Mouse (Mus musculus) testis, adult 2 months (tissue): ENCODE results near the gene Cd33. TPM values are rescaled to one million over a fixed set of nuclear protein-coding genes. Genes with fewer than 3 reads are reported as not detected.
A peak's percentile ranks its signal among the peaks of the same experiment; 100 is the strongest.

Experiments used
- H3K27ac ChIP-seq: fragments of 200-500 bp; 2 replicates; pipeline ENCODE4 v1.5.1; 2012; ENCODE audit warnings: low read depth, low read length; ENCODE audit not compliant: control insufficient read depth, insufficient read depth
- H3K27me3 ChIP-seq: fragments of 200-500 bp; 2 replicates; pipeline ENCODE4 v1.6.1; 2012; ENCODE audit warnings: mild to moderate bottlenecking, low read length, moderate library complexity; ENCODE audit not compliant: control insufficient read depth, insufficient read depth
- H3K36me3 ChIP-seq: fragments of 200-500 bp; 2 replicates; pipeline ENCODE4 v1.6.1; 2012; ENCODE audit warnings: mild to moderate bottlenecking, low read length; ENCODE audit not compliant: control insufficient read depth, insufficient read depth
- H3K4me1 ChIP-seq: fragments of 200-500 bp; 2 replicates; pipeline ENCODE4 v1.6.1; 2012; ENCODE audit warnings: low read length; ENCODE audit not compliant: control insufficient read depth, insufficient read depth
- H3K4me3 ChIP-seq: fragments of 200-500 bp; 2 replicates; pipeline ENCODE4 v1.5.1; 2012; ENCODE audit warnings: low read depth, mild to moderate bottlenecking, low read length, moderate library complexity, mixed read lengths; ENCODE audit not compliant: control insufficient read depth
- CTCF ChIP-seq: fragments of 200-500 bp; IDR thresholded peaks from 2 replicates; pipeline ENCODE4 v1.5.1; 2012; ENCODE audit warnings: low read depth, mild to moderate bottlenecking, inconsistent platforms, low read length, moderate library complexity; ENCODE audit not compliant: control insufficient read depth, insufficient read depth, insufficient replicate concordance
- POLR2A ChIP-seq: fragments of 200-500 bp; IDR thresholded peaks from 2 replicates; pipeline ENCODE4 v1.6.1; 2012; ENCODE audit warnings: low read depth, mild to moderate bottlenecking, inconsistent platforms, low read length, moderate library complexity; ENCODE audit not compliant: control insufficient read depth
- polyA plus RNA-seq: library from polyadenylated mRNA; depleted of rRNA; stranded (reverse); fragments of >200 nt; gene quantifications from 2 replicates; pipeline ENCODE4 v1.2.3, GENCODE M21; 2012

Cd33 gene
- polyA plus RNA-seq, 1 experiment, result 7.5 TPM

DNA sequence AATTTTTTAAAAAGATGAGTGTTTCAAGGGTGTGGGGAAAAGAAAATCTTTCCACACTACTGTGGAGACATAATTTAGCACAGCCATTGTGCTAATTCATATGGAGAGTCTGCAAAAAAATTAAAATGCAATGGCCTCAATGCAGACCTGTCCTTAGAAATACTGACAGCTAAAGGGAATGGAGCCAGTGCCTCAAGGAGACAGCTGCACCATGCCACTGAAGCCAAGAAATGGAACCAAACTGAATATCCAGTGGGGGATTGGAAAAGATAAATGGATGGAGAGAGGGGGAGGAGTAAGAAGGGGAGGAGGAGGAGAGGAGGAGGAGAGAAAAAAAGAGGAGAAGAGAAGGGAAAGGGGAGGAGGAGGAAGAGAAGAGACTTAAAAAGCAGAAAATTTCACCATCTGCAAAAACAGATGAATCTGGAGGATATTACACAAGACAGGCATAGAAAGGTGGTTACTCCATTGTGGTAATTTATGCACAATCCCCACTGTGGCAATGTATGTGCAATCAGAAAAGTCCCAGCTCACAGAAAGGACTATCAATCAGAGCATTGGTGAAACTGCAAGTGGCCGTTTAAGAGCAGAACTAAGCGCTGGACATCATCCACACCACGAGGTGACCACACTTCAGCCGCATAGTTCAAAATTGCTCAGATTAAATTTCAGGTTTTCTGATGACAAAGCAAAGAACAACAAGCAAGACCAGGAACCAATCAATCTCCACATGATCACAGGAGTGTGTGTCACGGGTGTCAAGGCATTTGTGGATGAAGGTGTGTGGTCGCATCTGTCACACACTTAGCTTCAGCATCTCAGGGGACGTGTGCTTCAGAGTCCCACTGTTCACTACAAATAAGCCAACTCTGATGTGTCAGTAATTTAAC is 1.7 kb upstream of the Cd33 start:
- H3K4me1 ChIP-seq, result no peaks in the 10 kb centered on the region
- no peaks in the 10 kb centered on the region for H3K27me3 ChIP-seq
- H3K27ac ChIP-seq, result no peak overlapping the region
- no peaks in the 10 kb centered on the region for H3K36me3 ChIP-seq
- no peak overlapping the region for H3K4me3 ChIP-seq
- TF ChIP-seq POLR2A (no peak), CTCF (no peak)

DNA sequence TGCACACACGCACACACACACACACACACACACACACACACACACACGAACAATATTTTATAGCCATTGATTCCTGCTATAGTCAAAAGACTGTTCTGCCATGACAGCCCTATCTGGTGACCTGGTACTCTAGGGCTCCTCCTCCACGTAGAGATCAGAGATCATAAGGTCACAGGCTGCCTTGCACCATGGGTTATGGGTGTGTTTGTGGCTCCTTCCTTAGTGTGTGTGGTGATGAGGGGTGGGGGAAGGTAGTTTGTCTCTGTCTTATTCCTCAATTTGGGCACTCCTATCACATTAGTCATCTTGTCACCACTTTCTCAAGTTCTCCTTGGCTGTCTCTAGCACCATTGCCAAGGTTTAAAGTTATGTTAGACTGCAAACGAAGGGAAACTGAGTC is 5.7 kb downstream of the Cd33 start:
- H3K27me3 ChIP-seq, result no peaks in the 10 kb centered on the region

DNA sequence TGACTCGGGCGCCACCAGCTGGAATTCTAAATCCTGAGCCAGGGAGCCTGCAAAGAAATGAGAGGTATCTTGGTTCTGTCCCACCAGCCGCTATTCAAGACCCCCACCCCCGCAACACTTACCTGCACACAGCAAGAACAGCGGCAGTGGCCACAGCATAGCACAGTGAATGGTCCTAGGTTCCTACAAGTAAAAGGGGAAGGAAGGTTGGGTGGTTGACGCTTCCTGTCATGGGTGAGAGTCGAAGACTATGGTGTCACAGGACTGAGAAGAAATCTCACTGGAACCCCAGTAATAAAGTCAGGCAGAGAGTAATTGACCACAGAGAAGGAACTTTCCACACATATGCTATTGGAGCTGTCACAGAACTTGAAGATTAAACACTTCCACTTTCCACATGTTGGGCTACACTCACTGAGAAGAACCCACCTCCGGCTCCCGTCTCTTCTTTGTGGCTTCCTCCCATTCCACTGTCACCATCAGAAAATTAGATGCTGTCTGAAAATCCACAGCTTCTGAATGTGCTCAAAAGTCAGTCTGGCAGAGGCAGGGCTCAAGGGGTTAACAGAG is 11.2 kb downstream of the Cd33 start:
- H3K36me3 ChIP-seq, result no peaks in the 10 kb centered on the region
- no peaks in the 10 kb centered on the region for H3K27me3 ChIP-seq
- no peaks in the 10 kb centered on the region for H3K4me1 ChIP-seq
- H3K27ac ChIP-seq, result no peak overlapping the region
- H3K4me3 ChIP-seq, result no peak overlapping the region
- TF ChIP-seq POLR2A (no peak), CTCF (no peak)

More for the DNA sequence above, 5.7 kb downstream of the Cd33 start:
- H3K4me1 ChIP-seq, result no peaks in the 10 kb centered on the region
- no peak for TF ChIP-seq POLR2A
- no peak for TF ChIP-seq CTCF
- H3K27ac ChIP-seq, result no peak overlapping the region
- no peak overlapping the region for H3K4me3 ChIP-seq
- H3K36me3 ChIP-seq, result no peaks in the 10 kb centered on the region

DNA sequence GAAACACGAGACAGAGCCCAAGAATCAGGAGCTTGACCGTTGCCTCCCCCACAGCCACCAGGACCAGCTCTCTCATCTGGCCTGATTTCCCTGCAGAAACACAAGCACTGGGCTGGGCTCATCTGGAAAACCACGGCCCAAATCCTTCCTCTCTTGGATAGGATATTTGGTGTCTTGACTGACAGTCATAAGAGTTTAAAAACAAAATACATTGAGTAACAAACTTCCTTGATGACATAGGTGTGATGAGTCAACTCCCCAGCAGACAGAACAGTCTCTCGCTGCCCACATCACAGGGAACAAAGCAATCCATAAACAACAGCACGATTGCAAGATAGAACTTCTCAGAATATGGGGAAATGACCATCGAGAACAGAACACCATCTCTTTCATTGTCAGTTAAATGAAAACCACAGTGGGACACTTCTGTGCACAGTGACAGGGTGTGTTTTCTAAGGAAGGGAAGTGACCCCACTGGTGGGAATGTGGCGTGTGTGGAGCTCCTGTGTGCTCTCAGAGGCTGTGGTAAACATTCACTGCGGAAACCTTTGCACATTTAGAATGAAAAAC is 13.9 kb downstream of the Cd33 start:
- TF ChIP-seq CTCF, result no peak
- no peak for TF ChIP-seq POLR2A
- Histone ChIP-seq H3K36me3 (no peaks in the 10 kb centered on the region), H3K27me3 (no peaks in the 10 kb centered on the region)

DNA sequence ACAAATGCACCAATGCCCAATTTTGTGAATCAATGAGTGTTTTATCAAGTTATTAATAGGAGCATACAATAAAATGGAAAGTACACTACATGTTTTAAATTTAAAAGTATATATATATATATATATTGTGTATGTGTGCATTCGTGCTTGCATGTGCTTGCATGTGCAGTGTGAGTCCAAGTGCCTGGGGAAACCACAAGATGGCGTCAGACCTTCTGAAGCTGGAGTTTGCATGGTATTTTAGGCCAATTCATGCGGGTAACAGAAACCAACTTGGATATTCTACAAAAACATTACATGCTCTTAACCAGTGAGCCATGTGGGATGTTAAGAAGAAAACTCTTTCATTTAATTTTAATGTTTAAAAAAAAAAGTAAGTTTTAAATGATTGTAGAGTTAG is 18.9 kb downstream of the Cd33 start:
- Histone ChIP-seq H3K36me3 (no peaks in the 10 kb centered on the region), H3K4me1 (no peaks in the 10 kb centered on the region), H3K27me3 (no peaks in the 10 kb centered on the region), H3K4me3 (no peak overlapping the region), H3K27ac (no peak overlapping the region)
- TF ChIP-seq POLR2A (no peak), CTCF (no peak)

More for the DNA sequence above, 13.9 kb downstream of the Cd33 start:
- Histone ChIP-seq H3K4me1 (no peaks in the 10 kb centered on the region), H3K27ac (no peak overlapping the region), H3K4me3 (no peak overlapping the region)

DNA sequence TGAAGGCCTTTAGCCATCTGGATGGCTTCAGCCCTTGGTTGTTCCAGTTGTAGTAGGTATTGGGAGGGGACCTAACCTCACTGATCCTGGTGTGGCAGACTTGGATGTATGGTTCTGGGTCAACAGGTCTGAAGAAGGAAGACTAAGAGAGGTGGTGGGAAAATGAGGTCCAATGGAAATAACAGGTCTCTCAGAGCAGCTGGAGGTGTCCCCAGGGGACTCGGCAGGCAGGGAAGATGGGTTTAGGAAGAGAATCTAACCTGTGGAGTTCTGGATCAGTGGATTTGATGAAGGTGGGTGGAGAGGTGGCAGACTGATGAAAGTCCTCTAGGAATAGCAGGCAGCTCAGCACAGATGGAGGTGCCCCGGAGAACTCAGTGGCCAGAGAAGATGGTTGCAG is 21.5 kb downstream of the Cd33 start:
- H3K36me3 ChIP-seq, result no peaks in the 10 kb centered on the region
- H3K27me3 ChIP-seq, result no peaks in the 10 kb centered on the region

DNA sequence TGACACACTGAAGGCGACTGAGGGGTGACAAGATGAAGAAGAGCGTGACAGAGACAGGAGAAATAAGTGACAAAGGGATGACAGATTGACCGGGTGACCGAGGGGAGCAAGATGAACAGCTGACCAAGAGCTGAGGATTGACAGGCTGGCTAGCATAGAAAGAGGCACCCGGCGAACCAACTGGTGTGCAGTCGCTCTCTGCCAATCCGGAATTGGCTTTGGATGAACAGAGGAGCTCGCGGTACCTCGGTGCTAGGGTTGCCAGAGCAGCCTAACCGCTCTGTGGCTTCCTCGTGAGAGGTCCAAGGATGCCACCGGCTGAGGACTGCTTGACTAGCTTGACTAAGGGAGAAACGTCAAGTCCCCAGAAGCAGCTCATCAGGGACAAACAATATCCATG is 25.9 kb downstream of the Cd33 start:
- TF ChIP-seq POLR2A (0 out of 2 replicates have a peak, but pooled peaks have one; percentile 16), CTCF (no peak)
- Histone ChIP-seq H3K4me3 (peak overlapping the region; percentile 38), H3K27ac (no peak overlapping the region), H3K4me1 (no peaks in the 10 kb centered on the region; the same call in 1 of the 2 replicates), H3K36me3 (no peaks in the 10 kb centered on the region), H3K27me3 (no peaks in the 10 kb centered on the region)

More for the DNA sequence above, 21.5 kb downstream of the Cd33 start:
- Histone ChIP-seq H3K27ac (no peak overlapping the region), H3K4me1 (no peaks in the 10 kb centered on the region; the same call in 1 of the 2 replicates), H3K4me3 (no peak overlapping the region)
- TF ChIP-seq POLR2A (no peak), CTCF (no peak)
